Mouse (Mus musculus) myocyte (in vitro differentiated cells): ENCODE measurements around the gene Klhl28. TPM values are rescaled to one million over a fixed set of nuclear protein-coding genes. Genes with fewer than 3 reads are reported as not detected.

Source experiments
- H3K27me3 ChIP-seq: one replicate; pipeline ENCODE4 v1.6.1; 2011; ENCODE audit not compliant: control insufficient read depth, insufficient read depth, insufficient read length
- H3K36me3 ChIP-seq: one replicate; pipeline ENCODE4 v1.6.1; 2011; ENCODE audit not compliant: control insufficient read depth, insufficient read depth
- H3K4me2 ChIP-seq: one replicate; pipeline ENCODE4 v1.6.1; 2011; ENCODE audit warnings: low read depth, control low read depth
- H3K4me3 ChIP-seq: one replicate; pipeline ENCODE4 v1.5.1; 2011; ENCODE audit warnings: mild to moderate bottlenecking, control low read depth, moderate library complexity
- H3K79me2 ChIP-seq: one replicate; pipeline ENCODE4 v1.6.1; 2011; ENCODE audit not compliant: control insufficient read depth, insufficient read depth
- H3ac ChIP-seq: one replicate; pipeline ENCODE4 v1.6.1; 2011; ENCODE audit not compliant: control insufficient read depth, insufficient read length
- CEBPB ChIP-seq: IDR thresholded peaks from 2 replicates; pipeline ENCODE4 v1.6.1; 2011; ENCODE audit warnings: mild to moderate bottlenecking, moderate library complexity; ENCODE audit not compliant: poor library complexity, insufficient read depth, severe bottlenecking
- E2F4 ChIP-seq: IDR thresholded peaks from one replicate; pipeline ENCODE4 v1.6.1; 2011; ENCODE audit warnings: mild to moderate bottlenecking, control low read depth, moderate library complexity; ENCODE audit not compliant: insufficient read depth
- MAX ChIP-seq: IDR thresholded peaks from one replicate; pipeline ENCODE4 v1.6.1; 2011; ENCODE audit warnings: low read depth, mild to moderate bottlenecking, control low read depth
- MYOD1 ChIP-seq, 3 experiments: IDR thresholded peaks; one replicate each; pipeline ENCODE4 v1.6.1; 2011; ENCODE audit warnings: control low read depth in 2 of 3, low read depth in 2 of 3, mild to moderate bottlenecking in 2 of 3, moderate library complexity in 1 of 3; ENCODE audit not compliant: insufficient read length in 2 of 3, control insufficient read depth in 1 of 3
- MYOG ChIP-seq, 3 experiments: IDR thresholded peaks; one replicate each; pipeline ENCODE4 v1.6.1; 2011; ENCODE audit warnings: control low read depth in 2 of 3, low read depth in 2 of 3, mild to moderate bottlenecking in 2 of 3; ENCODE audit not compliant: insufficient read length in 2 of 3, control insufficient read depth in 1 of 3, insufficient read depth in 1 of 3
- POLR2A ChIP-seq: IDR thresholded peaks from one replicate; pipeline ENCODE4 v1.6.1; 2011; ENCODE audit warnings: low read depth, mild to moderate bottlenecking, control low read depth, moderate library complexity; ENCODE audit not compliant: insufficient read length
- POLR2AphosphoS2 ChIP-seq: IDR thresholded peaks from one replicate; pipeline ENCODE4 v1.6.1; 2011; ENCODE audit warnings: low read depth, control low read depth; ENCODE audit not compliant: insufficient read length
- REST ChIP-seq: IDR thresholded peaks from one replicate; pipeline ENCODE4 v1.6.1; 2011; ENCODE audit warnings: mild to moderate bottlenecking, control low read depth, moderate library complexity; ENCODE audit not compliant: insufficient read depth, insufficient read length
- SRF ChIP-seq: IDR thresholded peaks from one replicate; pipeline ENCODE4 v1.6.1; 2011; ENCODE audit warnings: low read depth; ENCODE audit not compliant: control insufficient read depth, insufficient read length
- TCF12 ChIP-seq: IDR thresholded peaks from one replicate; pipeline ENCODE4 v1.6.1; 2011; ENCODE audit warnings: mild to moderate bottlenecking, control low read depth; ENCODE audit not compliant: poor library complexity, insufficient read depth, severe bottlenecking
- TCF3 ChIP-seq: IDR thresholded peaks from one replicate; pipeline ENCODE4 v1.6.1; 2011; ENCODE audit warnings: low read depth, control low read depth; ENCODE audit not compliant: insufficient read length
- USF1 ChIP-seq: IDR thresholded peaks from one replicate; pipeline ENCODE4 v1.6.1; 2011; ENCODE audit warnings: low read depth, mild to moderate bottlenecking, control low read depth, moderate library complexity
- polyA plus RNA-seq: library from polyadenylated mRNA; unstranded; fragments of >200 nt; fragmentation: generic; extraction: Trizol; gene quantifications from one replicate; pipeline ENCODE4 v1.2.1, GENCODE M21; 2012; ENCODE audit warnings: missing spikeins

Gene Klhl28
- polyA plus RNA-seq, 1 experiment: 1.9 TPM

DNA sequence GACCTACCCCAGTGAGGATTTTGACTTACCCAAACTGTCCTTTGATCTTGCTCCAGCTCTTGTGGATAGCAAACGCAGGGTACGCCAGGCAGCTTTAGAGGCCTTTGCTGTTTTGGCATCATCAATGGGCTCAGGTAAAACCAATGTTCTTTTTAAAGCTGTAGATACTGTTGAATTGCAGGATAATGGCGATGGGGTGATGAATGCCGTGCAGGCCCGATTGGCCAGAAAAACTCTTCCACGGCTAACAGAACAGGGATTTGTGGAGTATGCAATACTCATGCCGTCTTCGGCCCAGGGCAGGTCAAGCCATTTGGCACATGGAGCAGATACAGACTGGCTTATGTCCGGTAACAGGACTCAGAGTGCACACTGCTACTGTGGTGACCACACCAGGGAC, 2.1 kb upstream of the Klhl28 start:
- Histone ChIP-seq H3K4me2 (peak overlapping the region; percentile 98), H3K4me3 (peak overlapping the region; percentile 95), H3K79me2 (peaks cover 91% of the 10 kb centered on the region), H3ac (no peak overlapping the region), H3K27me3 (no peaks in the 10 kb centered on the region), H3K36me3 (peaks cover 5% of the 10 kb centered on the region)
- TF ChIP-seq MYOG (IDR thresholded peaks at IDR 0.05; ENCODE audit: control insufficient read depth in 1 of 3, insufficient read depth in 1 of 3, insufficient read length in 2 of 3, low read depth in 2 of 3) (no peak), REST (no peak), TCF3 (no peak), SRF (no peak), E2F4 (no peak), USF1 (no peak), CEBPB (no peak), TCF12 (no peak), MAX (no peak), POLR2A (no peak), MYOD1 (IDR thresholded peaks at IDR 0.05; ENCODE audit: control insufficient read depth in 1 of 3, insufficient read length in 2 of 3, low read depth in 2 of 3) (no peak), POLR2AphosphoS2 (no peak)

DNA sequence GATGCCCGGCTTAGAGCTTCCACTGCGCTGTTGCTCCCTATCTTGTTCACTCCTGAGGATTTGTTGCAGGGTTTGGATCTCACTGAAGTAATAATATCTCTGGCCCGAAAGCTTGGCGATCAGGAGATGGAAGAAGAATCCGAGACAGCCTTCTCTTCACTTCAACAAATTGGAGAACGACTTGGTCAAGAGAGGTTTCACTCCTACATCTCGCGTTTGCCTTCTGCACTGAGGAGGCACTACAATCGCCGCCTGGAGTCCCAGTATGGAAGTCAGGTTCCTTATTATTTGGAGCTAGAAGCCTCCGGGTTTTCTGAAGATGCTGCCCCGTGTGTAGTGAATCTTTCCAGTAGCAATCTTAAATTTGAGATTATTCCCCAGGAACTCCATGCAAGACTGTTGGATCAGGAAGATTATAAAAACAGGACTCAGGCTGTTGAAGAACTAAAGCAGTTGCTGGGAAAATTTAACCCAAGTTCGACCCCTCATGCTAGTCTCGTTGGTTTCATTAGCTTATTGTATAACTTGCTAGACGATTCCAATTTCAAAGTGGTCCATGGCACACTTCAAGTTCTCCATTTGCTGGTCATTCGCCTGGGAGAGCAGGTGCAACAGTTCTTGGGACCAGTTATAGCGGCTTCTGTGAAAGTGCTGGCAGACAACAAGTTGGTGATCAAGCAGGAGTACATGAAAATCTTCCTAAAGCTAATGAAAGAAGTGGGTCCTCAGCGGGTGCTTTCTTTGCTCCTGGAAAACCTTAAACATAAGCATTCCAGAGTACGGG, 1.5 kb upstream of the Klhl28 start:
- Histone ChIP-seq H3K79me2 (peaks cover 91% of the 10 kb centered on the region), H3ac (peak overlapping the region; percentile 24), H3K4me3 (peak overlapping the region; percentile 95), H3K4me2 (peak overlapping the region; percentile 98), H3K36me3 (peaks cover 5% of the 10 kb centered on the region), H3K27me3 (no peaks in the 10 kb centered on the region)
- TF ChIP-seq MAX (no peak), MYOG (IDR thresholded peaks at IDR 0.05; ENCODE audit: control insufficient read depth in 1 of 3, insufficient read depth in 1 of 3, insufficient read length in 2 of 3, low read depth in 2 of 3) (no peak), MYOD1 (IDR thresholded peaks at IDR 0.05; ENCODE audit: control insufficient read depth in 1 of 3, insufficient read length in 2 of 3, low read depth in 2 of 3) (no peak), TCF3 (no peak), USF1 (no peak), SRF (no peak), TCF12 (no peak), E2F4 (no peak), POLR2AphosphoS2 (no peak), POLR2A (no peak), CEBPB (no peak), REST (no peak)

DNA sequence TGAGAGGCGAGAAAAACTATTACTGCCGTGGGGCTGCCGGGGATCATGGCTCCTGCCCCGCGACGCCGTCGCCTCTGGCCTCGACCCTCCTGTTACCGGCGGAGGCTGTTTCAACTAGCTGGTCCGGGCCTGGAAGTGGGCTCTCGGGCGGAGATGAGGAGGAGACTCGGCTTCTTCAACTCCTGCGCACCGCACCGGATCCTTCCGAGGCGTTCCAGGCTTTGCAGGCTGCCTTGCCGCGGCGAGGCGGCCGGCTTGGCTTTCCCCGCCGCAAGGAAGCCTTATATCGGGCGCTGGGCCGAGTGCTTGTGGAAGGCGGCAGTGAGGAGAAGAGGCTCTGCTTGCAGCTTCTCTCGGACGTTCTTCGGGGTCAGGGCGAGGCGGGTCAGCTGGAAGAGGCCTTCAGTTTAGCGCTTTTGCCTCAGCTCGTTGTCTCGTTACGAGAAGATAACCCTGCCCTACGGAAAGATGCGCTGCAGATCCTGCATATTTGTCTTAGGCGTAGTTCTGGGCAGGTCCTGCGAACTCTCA, 832 bp upstream of the Klhl28 start:
- H3ac ChIP-seq: peak overlapping the region; percentile 24
- TF ChIP-seq SRF (no peak), TCF12 (no peak), CEBPB (no peak), POLR2AphosphoS2 (no peak), MAX (no peak), TCF3 (no peak), MYOD1 (IDR thresholded peaks at IDR 0.05; ENCODE audit: control insufficient read depth in 1 of 3, insufficient read length in 2 of 3, low read depth in 2 of 3) (no peak), POLR2A (no peak), MYOG (IDR thresholded peaks at IDR 0.05; ENCODE audit: control insufficient read depth in 1 of 3, insufficient read depth in 1 of 3, insufficient read length in 2 of 3, low read depth in 2 of 3) (no peak)
- peaks cover 88% of the 10 kb centered on the region for H3K79me2 ChIP-seq
- H3K4me3 ChIP-seq: peak overlapping the region; percentile 95
- H3K36me3 ChIP-seq: peaks cover 5% of the 10 kb centered on the region
- H3K27me3 ChIP-seq: no peaks in the 10 kb centered on the region
- H3K4me2 ChIP-seq: peak overlapping the region; percentile 98

DNA sequence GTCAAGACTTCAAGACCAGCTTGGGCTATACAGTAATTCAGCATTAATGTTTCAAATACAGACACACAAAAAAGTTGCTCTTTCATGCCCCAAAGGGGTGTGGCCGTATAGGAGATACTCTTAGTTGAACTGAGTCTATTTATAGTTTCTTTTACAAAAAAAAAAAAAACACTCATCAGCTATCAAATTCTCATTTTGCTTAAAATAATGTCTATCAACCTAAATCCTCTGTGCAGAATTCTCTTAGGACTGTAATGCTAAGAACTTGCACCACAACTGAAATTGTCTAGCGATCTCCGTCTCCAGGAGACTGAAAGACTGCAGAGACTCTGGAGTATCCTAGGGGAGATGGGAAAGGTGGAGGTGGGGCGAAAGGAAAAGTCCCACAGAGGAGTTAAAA, 774 bp downstream of the Klhl28 start:
- H3K4me3 ChIP-seq: peak overlapping the region; percentile 95
- no peaks in the 10 kb centered on the region for H3K27me3 ChIP-seq
- peak overlapping the region; percentile 24 for H3ac ChIP-seq
- peaks cover 88% of the 10 kb centered on the region for H3K79me2 ChIP-seq
- no peaks in the 10 kb centered on the region for H3K36me3 ChIP-seq
- peak overlapping the region; percentile 91 for H3K4me2 ChIP-seq
- TF ChIP-seq TCF12: no peak
- no peak for TF ChIP-seq REST
- TF ChIP-seq POLR2A: no peak
- TF ChIP-seq TCF3: no peak
